Mouse (Mus musculus) liver, embryonic 14.5 days (tissue): ENCODE results near the gene Rftn1.
A peak's percentile ranks its signal among the peaks of the same experiment; 100 is the strongest.

ENCODE experiments used
- CTCF ChIP-seq: IDR thresholded peaks from 2 replicates; pipeline ENCODE4 v1.5.1; 2016; ENCODE audit warnings: antibody characterized with exemption, low read depth, control low read depth
- EP300 ChIP-seq: IDR thresholded peaks from 2 replicates; pipeline ENCODE4 v1.6.1; 2016; ENCODE audit warnings: antibody characterized with exemption, low read depth

- TF ChIP-seq CTCF (no peak), EP300 (0 out of 2 replicates have a peak, but pooled peaks have one; percentile 17)
Observed at GRCm38 (mm10) chr17:50025173-50025626, 165.3 kb downstream of the Rftn1 start.
